Mouse (Mus musculus) lung, embryonic 14.5 days (tissue): Measurements from ENCODE around the gene Hfe2. TPM values are rescaled to one million over a fixed set of nuclear protein-coding genes. Genes with fewer than 3 reads are reported as not detected.

ENCODE experiments used
- ATAC-seq: fragments of 200-750 bp; cut with Nextera tagmentation; 2 replicates; pipeline ENCODE4 v1.8.0; 2017; ENCODE audit warnings: mild to moderate bottlenecking, moderate TSS enrichment, moderate library complexity; ENCODE audit not compliant: insufficient read depth
- DNase-seq: peaks from one replicate; pipeline ENCODE4 v3.0.0-alpha.2; 2015
- H3K27ac ChIP-seq: fragments of 300-500 bp; sonication (generic); 2 replicates; pipeline ENCODE4 v1.5.1; 2014; ENCODE audit warnings: low read depth, mild to moderate bottlenecking, moderate library complexity
- H3K27me3 ChIP-seq: fragments of 300-500 bp; sonication (generic); 2 replicates; pipeline ENCODE4 v1.6.1; 2014; ENCODE audit warnings: low read length, control low read depth; ENCODE audit not compliant: insufficient read depth
- H3K36me3 ChIP-seq: fragments of 300-500 bp; sonication (generic); 2 replicates; pipeline ENCODE4 v1.6.1; 2014; ENCODE audit warnings: control low read depth; ENCODE audit not compliant: insufficient read depth
- H3K4me1 ChIP-seq: fragments of 300-500 bp; sonication (generic); 2 replicates; pipeline ENCODE4 v1.6.1; 2014; ENCODE audit warnings: antibody characterized with exemption, control low read depth; ENCODE audit not compliant: insufficient read depth
- H3K4me2 ChIP-seq: fragments of 300-500 bp; sonication (generic); 2 replicates; pipeline ENCODE4 v1.6.1; 2014; ENCODE audit warnings: mild to moderate bottlenecking
- H3K4me3 ChIP-seq: fragments of 300-500 bp; sonication (generic); 2 replicates; pipeline ENCODE4 v1.5.1; 2014; ENCODE audit warnings: low read depth, low read length
- H3K9ac ChIP-seq: fragments of 300-500 bp; sonication (generic); 2 replicates; pipeline ENCODE4 v1.6.1; 2014
- H3K9me3 ChIP-seq: fragments of 300-500 bp; sonication (generic); 2 replicates; pipeline ENCODE4 v1.6.1; 2016; ENCODE audit warnings: low read depth, low read length, control low read depth
- CTCF ChIP-seq: IDR thresholded peaks from 2 replicates; pipeline ENCODE4 v1.5.1; 2016; ENCODE audit warnings: antibody characterized with exemption, low read depth
- WGBS: fragments of 180-500 bp; shearing (Covaris S2); extraction: QIAGEN DNeasy Blood & Tissue Kit; methylation state at CpG from one replicate; pipeline ENCODE4 v1.1.7; 2014; 5-methylcytosine and 5-hydroxymethylcytosine counted together
- polyA plus RNA-seq: library from polyadenylated mRNA; unstranded; fragments of >200 nt; fragmentation: Nextera tagmentation; extraction: Ambion mirVana; gene quantifications from 2 replicates; pipeline ENCODE4 v1.2.1, GENCODE M21; 2014

Gene Hfe2
- polyA plus RNA-seq, 1 experiment from 2014 or later, result 0.20 TPM

DNA sequence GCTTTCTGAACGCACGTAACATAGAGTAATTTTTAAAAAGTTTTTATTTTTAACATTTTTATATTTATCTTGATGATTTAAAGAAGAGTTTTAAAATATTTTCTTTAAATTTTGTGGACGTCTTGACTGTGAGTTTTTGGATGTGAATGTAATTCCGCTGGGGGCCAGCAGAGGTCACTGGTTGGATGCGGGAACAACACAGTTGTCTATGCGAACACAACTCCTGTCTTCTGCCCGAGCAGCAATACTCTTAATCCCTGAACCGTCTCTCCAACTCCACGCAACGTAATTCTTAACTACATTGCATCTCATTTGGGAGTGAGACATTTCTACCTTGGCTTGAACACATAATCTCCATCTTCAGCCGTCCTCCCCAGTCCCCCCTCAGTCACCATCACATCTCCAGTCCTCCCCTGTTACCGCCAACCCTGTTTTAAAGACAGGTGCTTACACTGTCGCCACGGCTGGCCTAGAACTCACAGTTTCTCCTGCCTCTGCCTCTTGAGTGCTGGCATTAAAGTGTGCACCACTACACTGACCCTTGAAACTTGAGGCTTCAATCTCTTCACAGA, 22.5 kb downstream of the Hfe2 start:
- DNase-seq (peak; percentile 87), ATAC-seq (peak; percentile 55; the same call in 1 of the 2 replicates)
- peak overlapping the region; percentile 33; the same call in 1 of the 2 replicates for H3K4me2 ChIP-seq
- H3K9me3 ChIP-seq, result no peaks in the 10 kb centered on the region
- H3K4me1 ChIP-seq, result no peaks in the 10 kb centered on the region
- no peak overlapping the region for H3K9ac ChIP-seq
- H3K36me3 ChIP-seq, result no peaks in the 10 kb centered on the region
- peak; percentile 82 for TF ChIP-seq CTCF
- WGBS, result 8% methylated on average over 14 of the region's 14 CpGs
- H3K27me3 ChIP-seq, result no peaks in the 10 kb centered on the region
- H3K27ac ChIP-seq, result no peak overlapping the region
- no peak overlapping the region for H3K4me3 ChIP-seq

- H3K9ac ChIP-seq, result no peak overlapping the region
- H3K36me3 ChIP-seq, result no peaks in the 10 kb centered on the region
- no peak for DNase-seq
- H3K4me3 ChIP-seq, result no peak overlapping the region
- no peaks in the 10 kb centered on the region for H3K4me1 ChIP-seq
- ATAC-seq, result no peak
- H3K27me3 ChIP-seq, result no peaks in the 10 kb centered on the region
- H3K9me3 ChIP-seq, result no peaks in the 10 kb centered on the region
- no peak overlapping the region for H3K4me2 ChIP-seq
- 72% methylated on average over 7 of the region's 7 CpGs for WGBS
- no peak overlapping the region for H3K27ac ChIP-seq
- TF ChIP-seq CTCF, result no peak
Observed at GRCm38 (mm10) chr3:96548824-96549223, 23.9 kb downstream of the Hfe2 start.

GRCm38 (mm10) chr3:96549346-96549745, 24.4 kb downstream of the Hfe2 start:
- 74% methylated on average over 5 of the region's 5 CpGs for WGBS
- H3K9me3 ChIP-seq, result no peaks in the 10 kb centered on the region
- no peak overlapping the region for H3K4me2 ChIP-seq
- no peak for TF ChIP-seq CTCF
- H3K27me3 ChIP-seq, result no peaks in the 10 kb centered on the region
- DNase-seq (no peak), ATAC-seq (no peak)
- no peak overlapping the region for H3K27ac ChIP-seq
- H3K4me1 ChIP-seq, result no peaks in the 10 kb centered on the region
- H3K4me3 ChIP-seq, result no peak overlapping the region
- no peaks in the 10 kb centered on the region for H3K36me3 ChIP-seq
- no peak overlapping the region for H3K9ac ChIP-seq

DNA sequence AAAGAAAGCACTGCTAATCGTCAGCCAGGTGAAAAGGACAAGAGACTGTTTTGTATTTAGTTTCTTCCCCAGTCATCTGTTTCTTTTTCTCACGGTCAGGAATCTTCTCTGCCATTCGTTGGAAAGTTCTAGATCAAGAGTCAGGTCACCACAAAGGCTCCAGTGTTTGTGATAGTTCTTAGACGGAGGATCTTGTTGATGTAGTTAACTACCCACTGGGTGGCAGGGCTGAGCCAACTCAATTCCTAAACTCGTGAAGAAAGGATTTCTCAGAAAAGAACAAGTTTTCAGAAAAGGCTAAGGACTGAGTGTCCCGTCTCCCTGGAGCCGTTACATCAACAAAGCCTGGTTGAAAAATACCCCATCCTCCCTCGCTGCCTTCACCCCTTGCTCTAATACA, 26.2 kb downstream of the Hfe2 start:
- peak; percentile 67 for TF ChIP-seq CTCF
- peaks cover 9% of the 10 kb centered on the region; the same call in 1 of the 2 replicates for H3K4me1 ChIP-seq
- no peak overlapping the region for H3K4me3 ChIP-seq
- DNase-seq (peak; percentile 88), ATAC-seq (no peak)
- no peak overlapping the region for H3K27ac ChIP-seq
- H3K27me3 ChIP-seq, result no peaks in the 10 kb centered on the region
- H3K9me3 ChIP-seq, result no peaks in the 10 kb centered on the region
- no peak overlapping the region for H3K4me2 ChIP-seq
- peak overlapping the region; percentile 22; the same call in 1 of the 2 replicates for H3K9ac ChIP-seq
- no peaks in the 10 kb centered on the region for H3K36me3 ChIP-seq
- WGBS, result 5% methylated on average over 8 of the region's 8 CpGs

GRCm38 (mm10) chr3:96551890-96552289, 26.9 kb downstream of the Hfe2 start:
- Histone ChIP-seq H3K9me3 (no peaks in the 10 kb centered on the region), H3K27ac (no peak overlapping the region), H3K4me3 (no peak overlapping the region), H3K36me3 (no peaks in the 10 kb centered on the region), H3K9ac (peak overlapping the region; percentile 22; the same call in 1 of the 2 replicates), H3K4me2 (no peak overlapping the region), H3K27me3 (no peaks in the 10 kb centered on the region), H3K4me1 (peaks cover 16% of the 10 kb centered on the region; the same call in 1 of the 2 replicates)
- no peak for ATAC-seq
- DNase-seq, result no peak
- TF ChIP-seq CTCF, result no peak
- 67% methylated on average over 7 of the region's 7 CpGs for WGBS

- Histone ChIP-seq H3K36me3 (no peaks in the 10 kb centered on the region), H3K4me3 (no peak overlapping the region), H3K4me1 (peaks cover 16% of the 10 kb centered on the region; the same call in 1 of the 2 replicates), H3K9ac (no peak overlapping the region), H3K9me3 (no peaks in the 10 kb centered on the region), H3K27ac (no peak overlapping the region), H3K4me2 (no peak overlapping the region), H3K27me3 (no peaks in the 10 kb centered on the region)
- DNase-seq (no peak), ATAC-seq (no peak)
- 67% methylated on average over 6 of the region's 6 CpGs for WGBS
- no peak for TF ChIP-seq CTCF
Observed at GRCm38 (mm10) chr3:96553601-96554000, 28.6 kb downstream of the Hfe2 start.

DNA sequence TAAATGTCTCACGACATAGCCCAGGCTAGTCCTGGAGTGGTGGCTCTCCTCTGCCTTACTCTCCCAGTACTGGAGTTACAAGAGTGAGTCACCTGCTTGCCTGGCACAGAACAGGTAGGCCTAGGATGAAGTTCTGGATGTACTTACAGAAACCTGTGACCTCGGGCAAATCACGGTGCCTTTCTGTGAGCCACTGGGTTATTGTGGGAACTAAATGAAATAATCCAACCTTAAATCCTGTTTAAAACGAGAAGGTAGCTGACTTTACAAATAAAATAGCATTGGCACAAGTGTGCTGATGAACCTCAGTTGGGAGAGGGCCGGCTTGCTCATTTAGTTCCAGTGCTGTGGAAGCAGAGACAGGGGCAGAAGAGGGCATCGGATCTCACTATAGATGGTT, 29.3 kb downstream of the Hfe2 start:
- 80% methylated on average over 6 of the region's 6 CpGs for WGBS
- 0 out of 2 replicates have a peak, but pooled peaks cover 2% of the 10 kb centered on the region for H3K36me3 ChIP-seq
- H3K4me1 ChIP-seq, result peaks cover 16% of the 10 kb centered on the region; the same call in 1 of the 2 replicates
- no peak for TF ChIP-seq CTCF
- no peak for ATAC-seq
- no peaks in the 10 kb centered on the region for H3K27me3 ChIP-seq
- H3K9ac ChIP-seq, result no peak overlapping the region
- no peak overlapping the region for H3K4me2 ChIP-seq
- H3K9me3 ChIP-seq, result no peaks in the 10 kb centered on the region
- no peak overlapping the region for H3K4me3 ChIP-seq
- no peak for DNase-seq
- no peak overlapping the region for H3K27ac ChIP-seq
